In the genomic region with DNA sequence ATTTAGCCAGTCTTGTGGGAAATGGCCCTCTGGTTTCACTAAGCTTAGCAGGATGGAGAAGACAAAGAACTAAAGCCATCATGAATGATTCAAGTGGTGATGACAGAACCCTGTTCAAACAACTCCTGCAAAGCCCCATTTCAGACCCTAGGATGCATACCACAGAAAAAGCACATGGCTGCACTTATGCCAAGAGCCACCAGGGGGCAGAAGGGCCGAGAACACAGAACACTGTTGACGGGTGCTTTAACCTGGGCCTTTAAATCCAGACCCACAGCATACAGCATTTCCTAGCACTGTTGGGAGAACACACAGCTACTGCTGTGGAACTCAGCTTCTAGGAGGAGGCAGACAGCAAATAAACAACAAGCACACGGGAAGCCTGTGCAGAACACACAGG, we compare ENCODE assay signal across 8 mouse cellular contexts. TPM values are rescaled to one million over a fixed set of nuclear protein-coding genes. Genes with fewer than 3 reads are reported as not detected.
DNase-seq lines count a peak whose midpoint lies in the region; ATAC-seq and TF ChIP-seq lines count a peak whose summit lies in the region.

No protein-coding gene starts in this region.

- DNase-seq in forebrain, embryonic 11.5 days (ENCODE audit: low spot score) = peak; percentile 81
- DNase-seq in MEL (ENCODE audit: low read depth, low spot score) (peak; percentile 71), liver (peak; percentile 76)
- DNase-seq in cerebellum, adult 11 months = peak; percentile 37
- DNase-seq in forebrain, postnatal 0 days = peak; percentile 65

- H3K27ac ChIP-seq in forebrain, embryonic 11.5 days (ENCODE audit: low read depth, low read length) = no peak overlapping the region
- no peak overlapping the region for H3K27ac ChIP-seq in forebrain, embryonic 16.5 days (ENCODE audit: low read length)
- H3K27ac ChIP-seq in MEL (ENCODE audit: control insufficient read depth, low read depth, low read length) = no peak overlapping the region
- H3K27ac ChIP-seq in forebrain, postnatal 0 days (ENCODE audit: low read depth, low read length) = no peak overlapping the region
- no peak overlapping the region for H3K27ac ChIP-seq in intestine, postnatal 0 days (ENCODE audit: low read depth, low read length)

- TF ChIP-seq EP300 in MEL (IDR thresholded peaks at IDR 0.05; ENCODE audit: low read depth in 1 of 2, low read length in 2 of 2) = no peak

- TF ChIP-seq RAD21 in MEL (IDR thresholded peaks at IDR 0.05; ENCODE audit: low read depth, low read length) = peak; percentile 10

- H3K9ac ChIP-seq in forebrain, embryonic 11.5 days (ENCODE audit: low read length) = no peak overlapping the region
- H3K9ac ChIP-seq in forebrain, embryonic 16.5 days (replicated peaks; ENCODE audit: low read depth, low read length) = no peak overlapping the region
- H3K9ac ChIP-seq in MEL (ENCODE audit: control insufficient read depth, low read depth, low read length, poor library complexity, severe bottlenecking) = no peak overlapping the region
- no peak overlapping the region for H3K9ac ChIP-seq in forebrain, postnatal 0 days
- H3K9ac ChIP-seq in intestine, postnatal 0 days (ENCODE audit: low read depth, low read length) = no peak overlapping the region

- TF ChIP-seq CTCF in MEL (IDR thresholded peaks at IDR 0.05 in 2 of 3, conservative IDR thresholded peaks at IDR 0.05 in 1 of 3; ENCODE audit: control insufficient read depth in 1 of 3, insufficient read depth in 1 of 3, low read depth in 2 of 3, low read length in 3 of 3, poor library complexity in 1 of 3, severe bottlenecking in 1 of 3) = peak; percentile 67 to 90 (median 81)
- peak; percentile 80 for TF ChIP-seq CTCF in forebrain, postnatal 0 days (IDR thresholded peaks at IDR 0.05; ENCODE audit: low read depth)
- peak; percentile 86 for TF ChIP-seq CTCF in intestine, postnatal 0 days (IDR thresholded peaks at IDR 0.05; ENCODE audit: low read depth)

- no peaks in the 10 kb centered on the region for H3K27me3 ChIP-seq in forebrain, embryonic 11.5 days (ENCODE audit: control insufficient read depth, insufficient read depth, low read length)
- H3K27me3 ChIP-seq in forebrain, embryonic 16.5 days (replicated peaks; ENCODE audit: control insufficient read depth, insufficient read depth, low read length) = no peaks in the 10 kb centered on the region
- no peaks in the 10 kb centered on the region for H3K27me3 ChIP-seq in MEL (ENCODE audit: control insufficient read depth in 1 of 2, insufficient read depth in 2 of 2, low read length in 2 of 2)
- no peaks in the 10 kb centered on the region for H3K27me3 ChIP-seq in forebrain, postnatal 0 days (ENCODE audit: insufficient read depth, low read length)
- no peaks in the 10 kb centered on the region for H3K27me3 ChIP-seq in intestine, postnatal 0 days (replicated peaks; ENCODE audit: control insufficient read depth, insufficient read depth, low read length)

- 34% methylated on average over 3 of the region's 3 CpGs for WGBS in forebrain, embryonic 11.5 days
- 29% methylated on average over 3 of the region's 3 CpGs for WGBS in forebrain, embryonic 16.5 days
- 29% methylated on average over 3 of the region's 3 CpGs for WGBS in forebrain, postnatal 0 days
- 31% methylated on average over 3 of the region's 3 CpGs for WGBS in intestine, postnatal 0 days

- peak; percentile 73; the same call in 1 of the 2 replicates for ATAC-seq in forebrain, embryonic 11.5 days (replicated peaks; ENCODE audit: low FRiP score)
- no peak for ATAC-seq in forebrain, embryonic 16.5 days
- ATAC-seq in forebrain, postnatal 0 days = peak; percentile 42; the same call in 1 of the 2 replicates
- ATAC-seq in intestine, postnatal 0 days = no peak
- peak; percentile 70; the same call in 1 of the 2 replicates for ATAC-seq in neutrophil, adult 5-6 weeks (ENCODE audit: extremely low read depth, insufficient number of reproducible peaks, low FRiP score, poor library complexity, severe bottlenecking)

- no peaks in the 10 kb centered on the region for H3K9me3 ChIP-seq in forebrain, embryonic 11.5 days (ENCODE audit: control insufficient read depth, low read length)
- H3K9me3 ChIP-seq in forebrain, embryonic 16.5 days (ENCODE audit: control insufficient read depth, low read length) = no peaks in the 10 kb centered on the region
- H3K9me3 ChIP-seq in MEL (replicated peaks; ENCODE audit: insufficient read depth, low read length) = no peaks in the 10 kb centered on the region
- H3K9me3 ChIP-seq in forebrain, postnatal 0 days (ENCODE audit: low read length) = no peaks in the 10 kb centered on the region
- H3K9me3 ChIP-seq in intestine, postnatal 0 days (ENCODE audit: control insufficient read depth) = no peaks in the 10 kb centered on the region

- no peak overlapping the region for H3K4me2 ChIP-seq in forebrain, embryonic 11.5 days (ENCODE audit: low read depth, low read length, severe bottlenecking)
- no peak overlapping the region for H3K4me2 ChIP-seq in forebrain, embryonic 16.5 days (ENCODE audit: low read length)
- no peak overlapping the region for H3K4me2 ChIP-seq in forebrain, postnatal 0 days (ENCODE audit: low read depth)
- no peak overlapping the region for H3K4me2 ChIP-seq in intestine, postnatal 0 days (replicated peaks; ENCODE audit: low read depth)

- H3K79me2 ChIP-seq in MEL (ENCODE audit: control insufficient read depth, insufficient read depth, low read length, poor library complexity) = no peaks in the 10 kb centered on the region

- H3K36me3 ChIP-seq in forebrain, embryonic 11.5 days (ENCODE audit: control insufficient read depth, insufficient read depth, low read length) = peaks cover 2% of the 10 kb centered on the region; the same call in 1 of the 2 replicates
- peaks cover 27% of the 10 kb centered on the region for H3K36me3 ChIP-seq in forebrain, embryonic 16.5 days (ENCODE audit: control insufficient read depth, insufficient read depth)
- H3K36me3 ChIP-seq in MEL (ENCODE audit: control insufficient read depth in 1 of 2, insufficient read depth in 2 of 2, low read length in 2 of 2) = peaks cover 0 to 13% of the 10 kb centered on the region in 2 experiments; a peak in 2 of 4 replicates
- H3K36me3 ChIP-seq in forebrain, postnatal 0 days (ENCODE audit: insufficient read depth) = peaks cover 61% of the 10 kb centered on the region
- H3K36me3 ChIP-seq in intestine, postnatal 0 days (ENCODE audit: control insufficient read depth, insufficient read depth) = peaks cover 72% of the 10 kb centered on the region

- H3K4me1 ChIP-seq in forebrain, embryonic 11.5 days (replicated peaks; ENCODE audit: control insufficient read depth, insufficient read depth, low read length) = no peaks in the 10 kb centered on the region
- no peaks in the 10 kb centered on the region for H3K4me1 ChIP-seq in forebrain, embryonic 16.5 days (replicated peaks; ENCODE audit: control insufficient read depth, insufficient read depth, low read length)
- no peaks in the 10 kb centered on the region for H3K4me1 ChIP-seq in MEL (ENCODE audit: control insufficient read depth in 1 of 2, insufficient read depth in 2 of 2, low read length in 2 of 2)
- no peaks in the 10 kb centered on the region for H3K4me1 ChIP-seq in forebrain, postnatal 0 days (ENCODE audit: insufficient read depth)
- no peaks in the 10 kb centered on the region for H3K4me1 ChIP-seq in intestine, postnatal 0 days (replicated peaks; ENCODE audit: control insufficient read depth, insufficient read depth, low read length)

- TF ChIP-seq POLR2A in MEL (IDR thresholded peaks at IDR 0.05; ENCODE audit: control insufficient read depth in 1 of 2, insufficient read depth in 1 of 2, low read depth in 1 of 2, low read length in 2 of 2, poor library complexity in 1 of 2) = no peak

- no peak overlapping the region for H3K4me3 ChIP-seq in forebrain, embryonic 11.5 days (ENCODE audit: low read depth, low read length)
- H3K4me3 ChIP-seq in forebrain, embryonic 16.5 days (replicated peaks; ENCODE audit: low read length) = no peak overlapping the region
- no peak overlapping the region for H3K4me3 ChIP-seq in MEL (ENCODE audit: control insufficient read depth in 1 of 2, insufficient read depth in 1 of 2, low read depth in 2 of 2, low read length in 2 of 2)
- no peak overlapping the region for H3K4me3 ChIP-seq in forebrain, postnatal 0 days (ENCODE audit: low read depth, low read length)
- H3K4me3 ChIP-seq in intestine, postnatal 0 days (ENCODE audit: low read depth, low read length) = no peak overlapping the region

TF ChIP-seq in MEL, 35 proteins besides CTCF, POLR2A, EP300 and RAD21:
- peak; percentile 89 for TF ChIP-seq MYC (IDR thresholded peaks at IDR 0.05; ENCODE audit: low read depth, low read length)
- TF ChIP-seq USF2 (IDR thresholded peaks at IDR 0.05; ENCODE audit: borderline replicate concordance in 1 of 2, insufficient read depth in 1 of 2, low read depth in 1 of 2, low read length in 2 of 2) = no peak
- 0 out of 2 replicates have a peak, but pooled peaks have one; percentile 28 for TF ChIP-seq SIN3A (IDR thresholded peaks at IDR 0.05; ENCODE audit: low read length)
- peak; percentile 45 for TF ChIP-seq SMC3 (IDR thresholded peaks at IDR 0.05; ENCODE audit: low read depth, low read length)
- no peak for TF ChIP-seq UBTF (IDR thresholded peaks at IDR 0.05; ENCODE audit: borderline replicate concordance, insufficient read depth, low read depth, low read length)
- no peak for TF ChIP-seq ELF1 (IDR thresholded peaks at IDR 0.05; ENCODE audit: low read depth, low read length)
- TF ChIP-seq ZMIZ1 (IDR thresholded peaks at IDR 0.05; ENCODE audit: low read depth, low read length) = no peak
- no peak for TF ChIP-seq CHD2 (IDR thresholded peaks at IDR 0.05; ENCODE audit: low read length)

RNA-seq across cellular contexts. Expression of a gene that starts 27.6 kb away (rescaled TPM):
- polyA plus RNA-seq in forebrain, embryonic 11.5 days (2014; fragmentation: Nextera tagmentation; extraction: Ambion mirVana) = 36.4 and 44.6 TPM in 2 replicates
- 43.9 and 46.7 TPM in 2 replicates for polyA plus RNA-seq in forebrain, embryonic 16.5 days (2015; fragmentation: Nextera tagmentation; extraction: Ambion mirVana)
- total RNA-seq in MEL (2012; rRNA removed) = 26.8 and 27.7 TPM in 2 replicates
- polyA plus RNA-seq in MEL (2012; ENCODE audit: insufficient read depth in 1 of 2, insufficient read length in 2 of 2, low read depth in 1 of 2, low replicate concordance in 2 of 2, missing spikeins in 1 of 2) = 10 to 100 TPM in 1 of 2 experiments, not detected in 1; 42.3 TPM
- 63.6 and 79.6 TPM in 2 replicates for total RNA-seq in forebrain, postnatal 0 days (2014; rRNA removed)
- polyA plus RNA-seq in forebrain, postnatal 0 days (2015; fragmentation: Nextera tagmentation; extraction: Ambion mirVana) = 42.4 and 48.7 TPM in 2 replicates
- 9.3 and 9.9 TPM in 2 replicates for polyA plus RNA-seq in intestine, postnatal 0 days (2015; fragmentation: Nextera tagmentation; extraction: Ambion mirVana)
- 68.0 and 73.3 TPM in 2 replicates for total RNA-seq in neutrophil, adult 5-6 weeks (2017)

Comparison
In these comparisons a context has a peak if more than half of its experiments do, and no peak if none do; other contexts are left out.
1. ATAC-seq: peak in forebrain, embryonic 11.5 days (single experiment), forebrain, postnatal 0 days (single experiment) and neutrophil, adult 5-6 weeks (single experiment); none in forebrain, embryonic 16.5 days (single experiment) and intestine, postnatal 0 days (single experiment).
2. Peak in every context shown above with its lines, with median percentiles within 50 percentile points of each other: DNase-seq and CTCF ChIP-seq.